Mouse (Mus musculus): ENCODE measurements around the gene Xlr5b.
"Not testable (repeated sequence)": the region's sequence is repeated elsewhere in the genome, so short reads cannot be mapped to it uniquely, and the experiment has no call there.

Xlr5b gene

GRCm38 (mm10) chrX:73148496-73148895, at the start of gene Xlr5b:
Gene Xlr5b (plus strand): TSS chrX:73148796.
- DNase-seq (ENCODE audit: low spot score), result not testable (repeated sequence)

- not testable (repeated sequence) for DNase-seq (ENCODE audit: low spot score)
These were observed 31.8 kb upstream of the Xlr5b start, which contains the start of gene Gm14685 for GRCm38 (mm10) chrX:73116747-73117146. Gene Gm14685 (plus strand): TSS chrX:73117047.

DNA sequence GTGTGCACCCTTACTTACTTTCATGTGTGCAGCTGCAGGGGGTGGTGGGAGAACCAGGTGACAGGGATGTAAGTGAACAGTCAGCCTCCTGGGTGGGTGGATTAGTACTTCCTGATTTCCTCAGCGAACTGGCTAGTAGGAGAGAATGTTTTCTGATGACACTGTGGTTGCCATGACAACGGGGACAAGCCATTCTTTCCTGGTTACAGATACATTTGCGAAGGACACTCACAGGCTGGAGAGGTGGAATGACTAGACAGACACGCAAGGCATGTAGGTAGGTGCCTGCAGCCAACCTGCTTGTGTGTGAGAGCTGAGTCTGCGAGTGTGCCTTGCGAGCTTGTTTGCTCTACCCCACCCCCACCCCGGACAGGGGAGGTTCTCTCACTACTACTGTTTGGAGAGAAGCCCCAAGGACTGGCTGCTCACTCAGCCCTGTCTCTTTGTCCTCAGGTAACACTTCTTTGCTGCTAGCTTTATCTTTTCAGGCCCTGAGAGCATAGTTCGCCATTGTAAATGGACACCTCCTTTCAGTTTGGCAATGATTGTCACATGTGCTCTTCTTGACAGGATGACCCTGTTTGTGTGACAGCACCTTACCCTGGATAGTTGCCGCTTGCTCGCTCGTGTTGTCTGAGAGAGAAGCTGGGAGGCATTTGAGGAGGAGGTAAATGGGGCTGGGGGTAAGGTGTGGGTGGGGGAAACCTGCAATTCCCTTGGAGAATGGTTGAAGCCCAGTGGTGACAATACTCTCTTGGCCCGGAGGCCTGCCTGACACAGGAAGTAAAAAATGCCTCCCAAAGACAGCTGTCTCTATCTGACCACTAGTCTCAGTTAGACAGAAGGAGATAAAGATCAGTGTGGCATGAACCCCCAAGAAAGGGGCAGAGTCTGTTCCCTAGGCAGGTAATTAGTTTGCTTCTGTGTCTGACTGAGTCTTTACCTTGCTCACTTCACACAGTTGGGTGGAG, 25.5 kb upstream of the Xlr5b start:
- DNase-seq (ENCODE audit: low spot score), result not testable (repeated sequence)

GRCm38 (mm10) chrX:73143218-73143618, 5.4 kb upstream of the Xlr5b start:
- not testable (repeated sequence) for DNase-seq (ENCODE audit: low spot score)

DNA sequence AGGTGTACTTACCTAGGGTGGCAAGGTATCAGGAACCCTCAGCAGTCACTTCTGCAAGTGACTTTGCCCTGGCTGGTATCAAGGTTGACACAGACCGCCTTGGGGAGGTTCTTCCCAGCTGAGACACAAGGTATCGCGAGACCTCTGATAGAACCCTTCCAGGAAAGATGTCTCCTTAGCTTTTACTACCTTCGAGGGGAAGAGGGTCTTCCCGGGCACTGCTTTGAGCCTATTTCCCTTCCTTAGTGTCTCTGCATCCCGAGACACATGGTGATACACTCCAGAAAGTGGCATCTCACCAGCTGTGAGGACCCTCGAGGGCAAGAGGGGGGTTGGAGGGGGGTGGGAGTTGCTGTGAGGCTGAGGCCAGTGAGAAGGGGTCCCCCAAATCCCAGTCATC, 754 bp downstream of the Xlr5b start, which contains the start of gene DXBay18:
TSS of gene DXBay18 (minus strand) at position 101 of the 400 bp plus-strand sequence.
- not testable (repeated sequence) for DNase-seq (ENCODE audit: low spot score)

DNA sequence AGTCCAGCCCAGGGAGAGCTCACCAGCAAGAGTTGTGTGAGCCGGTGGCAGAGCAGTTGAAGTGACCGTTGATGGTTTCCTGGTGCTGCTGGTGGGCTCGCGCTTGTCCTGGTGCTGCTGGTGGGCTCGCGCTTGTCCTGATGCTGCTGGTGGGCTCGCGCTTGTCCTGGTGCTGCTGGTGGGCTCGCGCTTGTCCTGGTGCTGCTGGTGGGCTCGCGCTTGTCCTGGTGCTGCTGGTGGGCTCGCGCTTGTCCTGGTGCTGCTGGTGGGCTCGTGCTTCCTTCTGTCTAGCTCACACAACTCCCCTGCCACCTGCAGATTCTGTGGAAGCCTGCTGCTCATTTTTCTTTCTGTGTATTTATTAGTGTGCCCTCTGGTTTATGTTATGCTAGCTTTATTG, 28.3 kb downstream of the Xlr5b start, which contains the start of gene Spin2d:
TSS of gene Spin2d (minus strand) at position 101 of the 400 bp plus-strand sequence.
- not testable (repeated sequence) for DNase-seq (ENCODE audit: low spot score)

DNA sequence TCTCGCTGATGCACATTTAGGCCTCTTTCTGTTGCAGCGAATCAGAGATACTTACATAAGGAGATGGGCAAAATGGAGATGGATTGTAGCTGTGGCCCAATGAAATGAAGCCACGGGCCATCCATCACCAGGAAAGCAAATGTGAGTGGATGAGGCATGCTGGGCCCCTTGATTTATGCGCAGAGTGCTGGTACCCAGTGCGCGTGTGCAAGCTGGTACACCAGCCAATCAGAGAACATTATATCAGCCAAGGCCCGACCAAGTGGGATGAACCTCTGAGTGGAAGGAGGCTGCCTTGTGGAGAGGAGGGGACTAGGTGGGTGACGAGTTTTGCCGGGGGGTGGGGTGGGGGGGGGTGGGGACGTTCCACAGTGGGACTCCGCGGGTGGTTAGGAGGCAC, 43.3 kb downstream of the Xlr5b start, which contains the start of gene Xlr3b:
TSS of gene Xlr3b (plus strand) at position 274 of the 400 bp plus-strand sequence.
- not testable (repeated sequence) for DNase-seq (ENCODE audit: low spot score)

All from spleen, adult 12 weeks (tissue).